Mouse (Mus musculus): ENCODE data around the gene Trim13.

DNA sequence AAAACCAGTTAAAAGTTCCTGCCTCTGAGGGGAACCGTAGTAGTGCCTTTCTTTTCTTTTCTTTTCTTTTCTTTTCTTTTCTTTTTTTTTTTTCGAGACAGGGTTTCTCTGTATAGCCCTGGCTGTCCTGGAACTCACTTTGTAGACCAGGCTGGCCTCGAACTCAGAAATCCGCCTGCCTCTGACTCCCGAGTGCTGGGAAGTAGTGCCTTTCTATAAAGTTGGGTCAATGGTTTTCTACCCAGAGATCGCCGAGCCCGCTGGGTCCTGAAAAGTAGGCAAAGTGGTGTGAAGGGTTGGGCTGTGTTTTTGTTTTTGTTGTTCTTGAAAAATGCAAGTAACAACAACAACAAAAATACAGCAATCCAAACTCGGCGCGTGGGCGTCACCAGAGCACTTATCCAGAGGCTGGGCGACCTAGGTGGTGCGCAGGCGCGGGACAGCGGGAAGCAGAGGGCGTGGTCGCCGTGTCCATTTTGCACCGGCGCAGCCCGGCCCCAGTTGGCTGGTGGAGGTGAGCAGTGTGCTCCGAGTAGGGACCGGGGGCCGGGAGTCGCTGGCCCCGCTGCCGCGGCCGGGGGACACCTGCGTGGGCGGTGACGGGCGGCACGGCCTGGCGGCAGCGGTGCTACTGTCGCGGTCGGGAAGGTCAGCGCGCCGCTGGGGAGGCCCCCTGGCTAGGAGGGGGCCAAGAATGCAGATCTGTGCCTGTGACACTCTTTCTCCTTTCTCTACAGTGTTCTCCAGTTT lies 1.2 kb downstream of the Trim13 start:
- TF ChIP-seq CTCF (IDR thresholded peaks at IDR 0.05; ENCODE audit: low read depth, low read length) (no peak), TAL1 (conservative IDR thresholded peaks at IDR 0.05; ENCODE audit: low read depth, low read length) (no peak), GATA1 (IDR thresholded peaks at IDR 0.05; ENCODE audit: borderline replicate concordance, low read length) (no peak), GATA2 (IDR thresholded peaks at IDR 0.05; ENCODE audit: borderline replicate concordance, low read depth, low read length) (no peak), POLR2AphosphoS5 (IDR thresholded peaks at IDR 0.05; ENCODE audit: insufficient replicate concordance, low read depth, low read length) (no peak)
